Mouse (Mus musculus) cerebellum, postnatal 25 days (tissue): ENCODE measurements around the gene Zfp219.
A peak's percentile ranks its signal among the peaks of the same experiment; 100 is the strongest.

ENCODE experiments used
- DNase-seq, 2 experiments: peaks; one replicate each; pipeline ENCODE4 v3.0.0; 2021; ENCODE audit warnings: mixed read lengths in 2 of 2

The Zfp219 gene

DNA sequence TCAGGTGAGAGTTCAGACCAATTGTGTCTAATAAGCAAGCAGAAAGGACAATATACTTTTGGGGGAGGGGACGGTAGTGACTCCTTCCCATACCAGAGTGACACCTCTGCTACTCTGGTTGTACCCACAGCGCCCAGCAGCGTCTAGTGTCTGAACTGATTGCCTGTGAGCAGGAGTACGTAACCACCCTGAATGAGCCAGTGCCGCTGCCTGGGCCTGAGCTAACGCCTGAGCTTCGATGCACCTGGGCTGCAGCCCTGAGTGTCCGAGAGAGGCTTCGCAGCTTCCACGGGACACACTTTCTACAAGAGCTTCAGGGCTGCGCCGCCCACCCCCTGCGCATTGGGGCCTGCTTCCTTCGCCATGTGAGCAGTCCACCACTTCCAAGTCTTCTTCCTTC, 23.1 kb downstream of the Zfp219 start:
- DNase-seq: peak in 1 of 2 experiments; percentile 12

DNA sequence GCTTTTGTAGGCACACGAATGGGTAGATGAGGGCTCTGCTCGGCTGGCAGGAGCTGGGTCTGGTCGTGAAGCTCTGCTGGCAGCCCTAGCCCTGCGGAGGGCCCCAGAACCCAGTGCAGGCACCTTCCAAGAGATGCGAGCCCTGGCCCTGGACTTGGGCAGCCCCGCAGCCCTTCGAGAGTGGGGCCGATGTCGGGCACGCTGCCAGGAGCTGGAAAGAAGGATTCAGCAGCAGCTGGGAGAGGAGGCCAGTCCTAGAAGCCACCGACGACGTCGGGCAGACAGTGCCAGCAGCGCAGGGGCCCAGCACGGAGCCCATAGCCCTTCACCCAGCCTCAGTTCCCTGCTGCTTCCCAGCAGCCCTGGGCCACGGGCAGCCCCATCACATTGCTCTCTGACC, 23.7 kb downstream of the Zfp219 start:
- peak in 1 of 2 experiments; percentile 51 for DNase-seq

DNA sequence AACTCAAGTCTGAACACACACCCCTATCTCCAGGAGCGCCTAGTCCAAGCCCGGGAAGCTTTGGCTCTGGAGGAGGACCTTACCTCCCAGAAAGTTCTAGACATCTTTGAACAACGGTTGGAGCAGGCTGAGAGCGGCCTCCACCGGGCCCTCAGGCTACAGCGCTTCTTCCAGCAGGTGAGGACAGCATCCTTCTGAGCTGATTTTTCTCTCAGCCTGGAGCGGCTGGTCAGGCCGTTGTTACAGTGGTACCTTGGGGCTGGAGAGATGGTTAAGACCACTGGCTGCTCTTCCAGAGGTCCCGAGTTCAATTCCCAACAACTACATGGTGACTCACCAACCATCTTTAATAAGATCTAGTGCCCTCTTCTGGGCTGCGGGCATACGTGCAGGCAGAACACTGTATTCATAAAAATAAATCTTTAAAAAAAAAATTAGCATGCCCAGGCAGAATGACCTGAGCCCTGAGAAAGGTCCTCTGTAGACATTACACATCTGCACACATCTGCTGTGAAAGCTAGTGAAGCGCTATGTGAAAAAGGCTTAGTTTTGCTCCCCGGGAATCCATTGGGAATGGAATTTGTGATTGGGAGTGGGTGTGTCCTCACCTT, 24.2 kb downstream of the Zfp219 start:
- DNase-seq: peak in 1 of 2 experiments; percentile 33

DNA sequence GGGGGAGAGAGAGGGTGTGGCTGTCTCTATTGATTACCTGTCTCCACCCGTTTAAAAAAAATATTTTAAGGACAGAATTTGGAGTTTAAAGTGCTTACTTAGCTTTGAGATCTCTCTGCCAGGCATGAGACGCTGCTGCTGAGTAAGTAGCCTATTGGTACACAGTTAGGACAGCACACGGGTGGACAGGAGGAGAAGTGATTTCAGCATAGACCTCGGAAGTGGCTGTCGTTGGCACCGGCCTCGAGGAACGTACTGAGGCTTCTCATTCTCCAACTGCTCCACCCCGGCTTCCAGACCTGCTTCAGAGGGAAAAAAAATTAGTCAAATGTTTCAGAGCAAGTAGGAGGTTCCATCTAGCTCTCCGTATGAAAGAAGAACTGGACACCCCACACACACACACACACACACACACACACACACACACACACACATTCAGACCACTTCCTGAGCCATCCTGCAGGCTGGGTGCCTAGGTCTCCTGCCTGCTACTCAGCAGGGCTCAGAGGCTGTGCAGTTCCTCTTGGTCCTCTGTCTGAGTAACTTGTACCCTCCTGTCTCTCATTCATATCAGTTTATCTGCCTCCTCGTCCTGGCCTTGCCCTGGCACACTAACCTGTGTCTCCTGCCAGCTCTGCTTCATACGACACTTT, 25.2 kb downstream of the Zfp219 start:
- DNase-seq: no peak

DNA sequence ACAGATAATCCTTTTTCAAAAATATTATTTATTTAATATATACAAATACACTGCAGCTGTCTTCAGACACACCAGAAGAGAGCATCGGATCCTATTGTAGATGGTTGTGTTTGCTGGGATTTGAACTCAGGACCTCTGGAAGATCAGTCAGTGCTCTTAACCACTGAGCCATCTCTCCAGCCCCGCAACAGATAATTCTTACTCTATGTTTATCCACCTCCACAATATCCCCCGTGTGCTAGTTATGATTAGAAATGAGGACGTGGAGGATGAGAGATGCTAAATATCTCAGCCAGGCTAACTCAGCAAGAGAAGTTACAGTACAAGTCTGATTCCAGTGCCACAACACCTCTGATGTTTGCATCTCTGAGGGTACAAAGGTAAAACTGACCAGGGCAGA, 26.1 kb downstream of the Zfp219 start:
- DNase-seq: no peak

DNA sequence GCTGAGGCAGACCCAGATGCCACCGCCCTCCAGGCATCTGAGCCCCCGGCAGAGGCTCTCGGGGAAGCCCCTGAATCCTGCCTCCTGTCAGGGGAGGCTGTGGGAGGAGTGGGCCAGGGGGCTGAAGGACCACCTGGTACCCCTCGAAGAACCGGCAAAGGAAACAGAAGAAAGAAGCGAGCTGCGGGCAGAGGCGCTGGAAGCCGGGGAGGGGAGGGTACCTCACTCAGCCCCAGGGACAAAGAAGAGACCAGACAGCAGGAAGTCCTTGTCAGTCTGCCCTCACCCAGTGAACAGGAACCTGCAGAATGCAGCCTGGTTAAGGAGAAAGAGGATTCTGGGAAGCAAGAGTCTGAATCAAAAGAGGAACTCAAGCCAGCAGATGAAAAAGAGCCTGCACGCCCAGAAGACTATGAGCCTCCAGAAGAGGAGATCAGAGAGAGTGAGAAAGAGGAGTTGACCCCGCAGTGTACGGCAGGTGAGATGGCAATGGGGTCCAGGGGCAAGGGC, 31.0 kb downstream of the Zfp219 start:
- no peak for DNase-seq

DNA sequence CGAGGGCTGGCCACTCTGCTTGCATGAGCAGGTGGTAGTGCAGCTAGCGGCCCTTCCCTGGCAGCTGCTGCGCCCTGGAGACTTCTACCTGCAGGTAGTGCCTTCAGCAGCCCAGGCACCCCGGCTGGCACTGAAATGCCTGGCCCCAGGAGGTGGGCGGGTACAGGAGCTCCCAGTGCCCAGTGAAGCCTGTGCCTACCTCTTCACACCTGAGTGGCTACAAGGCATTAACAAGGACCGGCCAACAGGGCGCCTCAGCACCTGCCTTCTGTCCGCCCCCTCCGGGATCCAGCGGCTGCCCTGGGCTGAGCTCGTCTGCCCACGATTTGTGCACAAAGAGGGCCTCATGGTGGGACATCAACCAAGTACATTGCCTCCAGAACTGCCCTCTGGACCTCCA, 31.8 kb downstream of the Zfp219 start:
- DNase-seq: peak in 1 of 2 experiments; percentile 15

DNA sequence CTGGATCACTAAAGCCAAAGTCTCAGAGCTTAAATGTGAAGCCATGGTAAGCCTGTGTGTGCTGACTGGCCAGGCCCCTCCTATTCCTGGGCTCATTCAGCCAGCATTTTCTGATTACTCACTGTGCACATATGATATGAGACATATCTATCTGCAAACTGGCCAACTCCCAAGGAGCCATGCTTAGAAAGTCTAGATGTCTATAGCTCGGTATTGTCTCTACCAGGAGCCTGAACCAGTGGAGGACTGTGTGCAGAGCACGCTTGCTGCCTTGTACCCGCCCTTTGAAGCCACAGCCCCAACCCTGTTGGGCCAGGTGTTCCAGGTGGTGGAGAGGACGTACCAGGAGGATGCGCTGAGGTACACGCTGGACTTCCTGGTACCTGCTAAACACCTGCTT, 33.4 kb downstream of the Zfp219 start:
- DNase-seq: no peak

DNA sequence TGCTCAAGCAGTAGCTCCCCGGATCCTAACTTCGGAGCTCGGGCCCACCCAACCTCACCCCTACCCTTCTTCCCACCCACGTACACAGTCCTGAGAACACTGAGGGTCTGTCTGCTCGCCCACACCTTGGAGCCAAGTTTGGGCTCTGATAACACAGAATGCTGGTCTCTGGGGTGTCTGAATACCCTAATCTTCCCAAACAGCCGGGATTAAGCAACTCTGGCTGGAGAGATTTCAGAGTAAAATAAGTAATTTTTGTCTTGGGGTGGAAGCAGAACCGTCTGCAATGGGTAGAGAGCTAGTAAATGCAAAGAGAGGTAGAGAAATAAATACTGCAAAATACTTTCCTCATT, 34.4 kb downstream of the Zfp219 start:
- DNase-seq: no peak

DNA sequence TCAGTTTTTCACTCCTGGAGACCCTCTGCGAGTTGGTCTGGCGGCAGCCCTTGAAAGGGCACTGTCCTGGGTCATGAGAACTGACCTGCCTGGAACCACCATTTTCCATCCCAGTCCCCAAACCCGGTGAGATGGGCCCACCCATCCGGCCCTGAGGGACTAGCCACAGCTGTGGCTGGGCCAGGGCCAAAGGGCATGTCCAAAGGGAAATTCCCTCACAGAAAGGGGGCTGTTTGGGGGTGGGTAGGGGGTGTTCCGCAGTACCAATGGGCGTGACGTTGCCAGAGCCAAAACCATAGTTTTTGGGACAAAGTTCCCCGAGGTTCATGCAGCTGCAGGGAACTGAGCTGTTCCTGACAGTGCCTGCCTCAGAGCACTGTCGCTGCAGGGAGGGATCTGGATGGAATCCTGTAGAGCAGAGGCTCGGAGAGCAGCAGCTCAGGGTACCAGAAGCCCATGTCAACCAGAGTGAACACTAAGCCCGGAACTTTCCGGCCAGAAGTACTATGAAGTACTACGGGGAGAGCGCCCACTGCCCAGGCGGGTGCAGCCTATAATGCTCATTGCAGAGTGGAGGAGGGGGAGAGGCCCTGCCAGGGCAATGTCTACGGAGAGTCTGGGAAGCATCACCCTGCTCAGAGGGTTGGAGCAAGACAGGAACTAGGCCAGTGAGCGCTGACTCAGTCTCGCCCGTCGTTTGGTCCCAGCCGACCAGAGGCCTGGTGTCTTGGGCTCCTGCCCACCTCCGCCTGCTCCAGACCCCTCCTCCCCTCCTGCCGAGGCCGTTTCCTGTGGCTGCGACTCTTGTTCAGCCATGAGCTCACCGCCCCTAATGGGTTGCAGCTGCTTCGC, 35.0 kb downstream of the Zfp219 start:
- DNase-seq: peak; percentile 61 to 75

DNA sequence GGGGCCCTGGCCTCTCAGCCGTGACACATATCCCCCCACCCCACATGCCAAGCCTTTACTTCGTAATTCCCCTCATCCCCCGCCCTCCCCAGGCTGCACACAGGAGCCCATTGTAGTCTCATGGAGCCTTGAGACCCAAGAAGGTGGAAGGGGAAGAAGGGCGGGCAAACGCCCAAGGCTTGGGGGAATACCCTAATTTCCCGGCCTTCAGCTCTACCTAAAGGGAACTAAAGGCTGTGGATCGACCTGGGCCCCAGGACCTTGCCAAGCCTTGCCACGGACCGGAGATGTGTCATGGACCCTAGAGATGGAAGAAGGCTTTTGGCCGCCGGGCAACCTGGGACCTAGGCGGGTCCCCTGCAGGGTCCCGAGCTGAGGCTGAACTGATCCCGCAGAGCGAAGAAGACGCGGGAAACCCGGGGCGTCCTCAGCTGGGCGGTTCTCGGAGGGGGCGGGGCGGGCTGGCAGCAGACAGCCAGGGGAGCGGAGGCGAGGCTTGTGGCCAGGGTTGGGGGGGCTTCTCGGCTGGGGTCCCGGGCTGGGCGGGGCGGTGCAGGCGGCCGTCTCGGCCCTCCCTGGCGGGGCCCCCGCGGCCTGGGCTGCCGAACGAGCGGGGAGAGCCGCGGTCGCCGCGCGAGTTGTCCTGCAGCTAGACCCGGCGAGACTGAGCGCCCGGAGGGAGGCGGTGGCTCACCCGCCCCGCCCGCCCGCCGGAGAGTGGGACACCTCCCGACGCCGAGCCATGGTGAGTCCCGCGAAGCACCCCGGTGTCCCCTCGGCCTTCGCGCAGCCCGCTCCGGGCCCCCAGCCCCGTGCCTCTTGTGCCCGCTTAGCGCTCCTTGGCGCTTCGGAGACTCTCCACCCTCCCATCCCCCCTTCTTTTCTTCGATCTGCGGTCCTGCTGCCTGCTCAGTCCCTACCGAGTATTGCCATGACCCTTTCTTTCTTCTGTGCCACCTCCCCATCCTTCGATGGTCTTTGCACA, 36.0 kb downstream of the Zfp219 start, which contains the start of gene Arhgef40:
Gene Arhgef40, plus strand, starts transcription at position 473 of the 985 bp plus-strand sequence.
- peak; percentile 75 to 82 for DNase-seq

DNA sequence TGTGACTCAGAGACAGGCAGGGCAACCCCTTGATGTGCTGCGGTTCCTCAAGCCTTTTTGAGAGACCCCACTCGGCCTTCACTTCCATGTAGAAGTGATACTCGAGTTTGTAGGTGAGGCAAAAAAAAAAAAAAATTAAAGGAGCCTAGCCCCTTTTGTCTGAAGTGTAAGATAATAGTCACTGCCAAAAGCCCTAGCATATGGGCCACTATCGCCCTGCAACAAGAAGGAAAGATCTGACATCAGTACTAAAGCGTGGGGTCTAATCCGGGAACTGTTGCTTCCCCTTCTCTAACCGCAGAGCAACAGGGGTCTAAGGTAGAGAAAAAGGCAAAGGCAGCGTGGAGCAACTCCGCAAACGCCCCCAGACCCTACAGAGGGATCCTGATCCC, 36.7 kb downstream of the Zfp219 start:
- no peak for DNase-seq

DNA sequence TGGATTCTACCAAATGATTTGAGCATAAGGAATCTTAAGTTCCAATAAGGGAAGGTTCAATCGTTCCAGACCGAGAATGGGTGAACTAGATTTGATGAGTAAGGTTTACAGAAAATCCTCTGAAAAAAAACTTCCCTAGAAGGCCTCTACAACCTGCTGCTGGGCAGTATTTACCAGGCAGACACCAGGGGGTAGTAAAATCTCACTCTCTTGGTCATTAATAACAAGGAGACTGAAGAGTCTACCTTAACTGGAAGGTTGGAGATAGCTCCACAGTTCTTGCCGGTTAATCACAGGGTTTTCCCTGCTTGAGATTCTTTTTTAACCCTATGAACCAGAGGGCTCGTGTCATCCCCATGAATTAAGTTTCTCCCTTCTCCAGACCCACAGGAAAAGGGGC, 37.3 kb downstream of the Zfp219 start:
- no peak for DNase-seq

DNA sequence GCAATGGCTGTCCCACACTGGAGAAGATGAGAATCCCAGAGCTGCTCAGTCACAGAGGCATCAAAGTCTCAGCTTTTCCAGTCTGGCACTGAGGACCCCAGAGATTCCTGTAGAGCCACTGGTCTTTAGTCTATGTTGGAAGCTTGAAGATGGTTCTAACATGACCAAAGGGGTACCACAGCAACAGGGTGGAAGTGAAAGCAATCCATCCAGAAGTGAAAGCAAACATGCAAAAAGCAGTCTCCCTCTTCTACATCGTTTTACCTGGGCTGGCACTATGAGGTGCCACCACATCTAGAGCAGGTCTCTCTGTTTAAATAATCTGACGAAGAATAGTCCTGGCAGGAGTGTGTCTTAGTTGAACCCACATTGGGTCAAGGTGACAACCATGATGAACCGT, 41.3 kb downstream of the Zfp219 start:
- DNase-seq: no peak

DNA sequence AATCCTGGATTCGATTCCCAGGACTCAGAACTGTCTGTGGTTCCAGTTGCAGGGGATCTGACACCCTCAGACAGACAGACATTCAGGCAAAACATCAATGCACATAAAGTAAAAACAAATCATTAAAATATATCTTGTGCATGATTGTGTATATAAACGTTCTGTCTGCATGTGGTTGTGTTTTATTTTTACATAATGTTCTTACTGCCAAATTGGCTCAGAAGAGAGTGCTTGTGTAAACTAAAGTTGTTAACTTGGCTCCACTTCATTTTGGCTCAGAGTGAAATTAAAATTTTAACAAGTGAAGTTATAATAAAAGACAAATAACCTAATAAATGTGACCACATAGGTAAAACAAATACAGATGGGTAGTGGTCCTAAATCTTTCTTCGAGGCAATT, 53.1 kb downstream of the Zfp219 start:
- no peak for DNase-seq

DNA sequence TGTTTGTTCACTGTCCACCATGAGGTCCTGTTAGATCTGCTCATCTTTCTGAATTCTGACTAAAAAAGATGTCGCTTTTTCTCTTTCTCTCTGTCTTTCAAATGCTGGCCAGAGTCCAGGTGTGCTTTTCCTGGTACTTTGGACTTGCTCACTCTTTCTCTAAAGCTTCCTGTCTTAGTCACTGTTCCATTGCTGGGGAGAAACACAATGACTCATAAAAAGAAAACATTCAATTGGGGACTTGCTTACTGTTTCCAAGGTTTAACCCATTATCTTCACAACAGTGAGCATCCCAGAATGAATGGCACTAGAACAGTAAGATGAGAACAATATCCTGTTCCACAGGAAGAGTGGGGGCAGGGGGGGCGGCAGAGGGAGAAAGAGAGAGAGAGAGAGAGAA, 60.2 kb downstream of the Zfp219 start:
- no peak for DNase-seq
